Mouse (Mus musculus): ENCODE measurements around the gene Olfr1014. TPM values are rescaled to one million over a fixed set of nuclear protein-coding genes. Genes with fewer than 3 reads are reported as not detected.

The Olfr1014 gene
- not detected for polyA plus RNA-seq (2015; fragmentation: Illumina TruSeq; extraction: RNeasy Lipid Tissue Mini Kit (QIAGEN cat#74804); ENCODE audit: low read depth, low replicate concordance)

DNA sequence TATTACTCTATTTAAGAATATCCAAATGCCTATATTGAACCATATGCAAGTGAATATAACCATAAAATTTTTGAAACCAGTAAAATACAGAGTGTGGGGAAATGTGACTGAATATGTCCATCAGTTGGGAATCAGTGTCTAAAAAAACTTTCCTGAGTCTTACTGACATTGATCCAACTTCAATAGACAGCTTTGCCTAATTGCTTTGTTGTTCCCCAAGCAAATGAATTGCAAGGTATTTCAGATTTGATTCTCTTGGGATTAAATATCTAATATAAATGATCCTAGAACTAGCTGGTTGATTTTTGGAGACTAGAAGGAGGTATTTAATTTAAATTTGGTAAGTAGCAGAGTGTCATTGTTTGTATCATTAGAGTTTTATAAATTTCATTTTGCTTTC, at the start of gene Olfr1014:
Olfr1014 (plus strand) TSS at position 301 of the 400 bp plus-strand sequence.

DNA sequence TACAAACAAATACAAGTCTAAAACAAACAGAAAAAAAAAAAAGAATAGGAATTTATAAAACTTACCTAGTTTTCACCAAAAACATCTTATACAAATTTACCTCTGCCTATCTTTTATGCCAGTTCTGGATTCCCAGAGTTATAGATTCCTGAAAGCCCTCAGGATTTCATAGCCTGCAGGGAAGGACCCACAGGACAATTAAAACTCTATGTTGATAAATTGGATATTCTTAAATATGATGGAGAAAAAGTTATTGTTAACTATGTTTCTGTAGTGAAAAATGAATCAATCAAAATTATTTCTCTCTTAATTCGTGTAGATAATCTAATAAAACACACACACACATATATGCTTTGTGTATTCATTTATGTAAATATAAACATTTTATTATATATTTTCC, 9.8 kb upstream of the Olfr1014 start, which contains the start of gene Olfr1012:
Olfr1012 (minus strand) TSS at position 101 of the 400 bp plus-strand sequence.

DNA sequence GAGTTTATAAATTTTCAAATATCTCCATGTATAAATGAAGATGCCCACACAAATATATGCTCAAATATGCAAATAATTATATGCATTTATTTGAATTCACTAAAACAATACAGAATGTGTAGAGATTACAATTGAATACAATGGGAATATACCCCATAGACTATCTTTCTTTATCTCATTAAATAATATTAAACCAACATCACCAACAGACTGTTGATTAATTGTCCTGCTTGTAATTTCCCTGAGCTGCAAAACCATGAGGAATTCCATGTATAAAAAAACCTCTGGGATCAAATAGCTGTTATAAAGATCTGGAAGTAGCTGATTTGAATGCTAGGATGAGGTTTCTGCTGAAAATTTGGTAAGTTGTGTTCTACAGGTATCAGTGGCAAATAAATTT, 5.7 kb upstream of the Olfr1014 start, which contains the start of gene Olfr1013:
Olfr1013 (plus strand) TSS at position 301 of the 400 bp plus-strand sequence.

DNA sequence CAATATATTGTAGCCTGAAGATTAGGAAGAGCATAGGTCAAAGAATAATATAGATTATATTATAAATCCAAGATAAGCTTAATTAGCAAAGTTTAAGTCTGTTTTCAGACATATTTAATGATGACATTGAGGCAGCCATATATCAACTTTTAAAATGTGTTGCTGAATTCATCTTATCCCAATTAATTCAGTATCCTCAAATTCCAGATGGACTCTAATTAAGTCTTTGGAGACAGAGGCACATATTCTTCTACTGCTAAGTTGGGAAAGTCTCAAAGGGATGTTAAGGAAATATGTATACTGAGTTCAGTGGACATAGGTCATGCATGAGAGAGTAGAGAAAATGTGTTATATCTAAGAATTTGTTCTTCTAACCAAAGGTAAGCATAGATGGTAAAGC, 9.2 kb downstream of the Olfr1014 start, which contains the start of gene Olfr1015:
Olfr1015 (plus strand) TSS at position 301 of the 400 bp plus-strand sequence.

DNA sequence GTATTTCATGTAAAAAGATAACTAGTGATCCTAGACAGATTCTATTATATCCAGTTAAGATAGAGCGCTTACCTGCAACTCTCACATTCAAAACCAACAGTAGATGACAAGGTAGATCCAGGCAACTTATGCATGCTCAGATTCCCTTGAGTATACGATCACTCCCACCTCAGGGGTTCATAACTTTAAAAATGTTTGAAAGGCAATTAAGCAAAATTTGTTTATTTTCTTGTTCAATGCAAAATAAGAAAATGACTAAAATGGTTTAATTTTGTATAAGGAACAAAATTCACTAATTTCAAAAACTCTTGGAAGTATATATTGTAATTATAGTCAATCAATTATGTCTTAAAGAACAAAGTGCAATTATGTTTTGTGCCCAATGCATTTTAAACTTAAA, 29.9 kb downstream of the Olfr1014 start, which contains the start of gene Olfr1016:
Olfr1016 (minus strand) TSS at position 101 of the 400 bp plus-strand sequence.

DNA sequence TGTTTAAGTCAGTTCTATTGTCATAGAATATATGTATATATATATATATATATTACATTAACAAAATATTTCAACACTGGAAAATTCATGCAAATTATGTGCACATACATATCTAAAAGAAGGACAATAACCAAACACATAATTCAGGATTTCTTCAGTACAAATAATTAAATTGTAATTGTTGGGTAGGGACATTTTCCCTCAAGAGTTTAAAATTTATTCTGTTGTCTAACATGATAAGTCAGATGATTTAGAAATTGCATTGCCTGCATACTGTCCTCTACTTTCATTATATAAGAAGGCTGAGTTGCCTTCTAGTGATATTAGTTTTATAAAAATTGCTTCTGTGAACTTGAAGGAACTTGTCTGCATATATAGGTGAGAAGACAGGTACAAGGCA, 45.7 kb downstream of the Olfr1014 start, which contains the start of gene Olfr1018:
Olfr1018 (plus strand) TSS at position 301 of the 400 bp plus-strand sequence.

Other genes with a start within 250 kb of the Olfr1014 start
- gene Olfr996, start 193.5 kb upstream of the Olfr1014 start, polyA plus RNA-seq (2015; fragmentation: Illumina TruSeq; extraction: RNeasy Lipid Tissue Mini Kit (QIAGEN cat#74804); ENCODE audit: low read depth, low replicate concordance), result not detected
- gene Olfr998, start 183.8 kb upstream of the Olfr1014 start, polyA plus RNA-seq (2015; fragmentation: Illumina TruSeq; extraction: RNeasy Lipid Tissue Mini Kit (QIAGEN cat#74804); ENCODE audit: low read depth, low replicate concordance), result not detected
- gene Olfr1000, start 160.8 kb upstream of the Olfr1014 start, polyA plus RNA-seq (2015; fragmentation: Illumina TruSeq; extraction: RNeasy Lipid Tissue Mini Kit (QIAGEN cat#74804); ENCODE audit: low read depth, low replicate concordance), result not detected
- not detected for gene Olfr1002, start 122.0 kb upstream of the Olfr1014 start, polyA plus RNA-seq (2015; fragmentation: Illumina TruSeq; extraction: RNeasy Lipid Tissue Mini Kit (QIAGEN cat#74804); ENCODE audit: low read depth, low replicate concordance)
- not detected for gene Olfr154, start 108.3 kb upstream of the Olfr1014 start, polyA plus RNA-seq (2015; fragmentation: Illumina TruSeq; extraction: RNeasy Lipid Tissue Mini Kit (QIAGEN cat#74804); ENCODE audit: low read depth, low replicate concordance)
- not detected for gene Olfr1006, start 93.9 kb upstream of the Olfr1014 start, polyA plus RNA-seq (2015; fragmentation: Illumina TruSeq; extraction: RNeasy Lipid Tissue Mini Kit (QIAGEN cat#74804); ENCODE audit: low read depth, low replicate concordance)
- not detected for gene Olfr1008, start 83.3 kb upstream of the Olfr1014 start, polyA plus RNA-seq (2015; fragmentation: Illumina TruSeq; extraction: RNeasy Lipid Tissue Mini Kit (QIAGEN cat#74804); ENCODE audit: low read depth, low replicate concordance)
- gene Olfr1009, start 57.3 kb upstream of the Olfr1014 start, polyA plus RNA-seq (2015; fragmentation: Illumina TruSeq; extraction: RNeasy Lipid Tissue Mini Kit (QIAGEN cat#74804); ENCODE audit: low read depth, low replicate concordance), result not detected
- gene Olfr1012, start 9.9 kb upstream of the Olfr1014 start, polyA plus RNA-seq (2015; fragmentation: Illumina TruSeq; extraction: RNeasy Lipid Tissue Mini Kit (QIAGEN cat#74804); ENCODE audit: low read depth, low replicate concordance), result not detected
- gene Olfr1013, start 5.6 kb upstream of the Olfr1014 start, polyA plus RNA-seq (2015; fragmentation: Illumina TruSeq; extraction: RNeasy Lipid Tissue Mini Kit (QIAGEN cat#74804); ENCODE audit: low read depth, low replicate concordance), result not detected
- not detected for gene Olfr1015, start 9.3 kb downstream of the Olfr1014 start, polyA plus RNA-seq (2015; fragmentation: Illumina TruSeq; extraction: RNeasy Lipid Tissue Mini Kit (QIAGEN cat#74804); ENCODE audit: low read depth, low replicate concordance)
- not detected for gene Olfr1016, start 29.8 kb downstream of the Olfr1014 start, polyA plus RNA-seq (2015; fragmentation: Illumina TruSeq; extraction: RNeasy Lipid Tissue Mini Kit (QIAGEN cat#74804); ENCODE audit: low read depth, low replicate concordance)
- not detected for gene Olfr1018, start 45.8 kb downstream of the Olfr1014 start, polyA plus RNA-seq (2015; fragmentation: Illumina TruSeq; extraction: RNeasy Lipid Tissue Mini Kit (QIAGEN cat#74804); ENCODE audit: low read depth, low replicate concordance)
- gene Olfr1019, start 72.8 kb downstream of the Olfr1014 start, polyA plus RNA-seq (2015; fragmentation: Illumina TruSeq; extraction: RNeasy Lipid Tissue Mini Kit (QIAGEN cat#74804); ENCODE audit: low read depth, low replicate concordance), result not detected
- gene Olfr1020, start 74.3 kb downstream of the Olfr1014 start, polyA plus RNA-seq (2015; fragmentation: Illumina TruSeq; extraction: RNeasy Lipid Tissue Mini Kit (QIAGEN cat#74804); ENCODE audit: low read depth, low replicate concordance), result not detected
- not detected for gene Olfr1022, start 95.9 kb downstream of the Olfr1014 start, polyA plus RNA-seq (2015; fragmentation: Illumina TruSeq; extraction: RNeasy Lipid Tissue Mini Kit (QIAGEN cat#74804); ENCODE audit: low read depth, low replicate concordance)
- not detected for gene Olfr1023, start 112.9 kb downstream of the Olfr1014 start, polyA plus RNA-seq (2015; fragmentation: Illumina TruSeq; extraction: RNeasy Lipid Tissue Mini Kit (QIAGEN cat#74804); ENCODE audit: low read depth, low replicate concordance)
- not detected for gene Olfr1024, start 132.3 kb downstream of the Olfr1014 start, polyA plus RNA-seq (2015; fragmentation: Illumina TruSeq; extraction: RNeasy Lipid Tissue Mini Kit (QIAGEN cat#74804); ENCODE audit: low read depth, low replicate concordance)
- gene Olfr1025-ps1, start 142.5 kb downstream of the Olfr1014 start, polyA plus RNA-seq (2015; fragmentation: Illumina TruSeq; extraction: RNeasy Lipid Tissue Mini Kit (QIAGEN cat#74804); ENCODE audit: low read depth, low replicate concordance), result not detected
- gene Olfr1026, start 148.8 kb downstream of the Olfr1014 start, polyA plus RNA-seq (2015; fragmentation: Illumina TruSeq; extraction: RNeasy Lipid Tissue Mini Kit (QIAGEN cat#74804); ENCODE audit: low read depth, low replicate concordance), result not detected
- gene Olfr1028, start 177.7 kb downstream of the Olfr1014 start, polyA plus RNA-seq (2015; fragmentation: Illumina TruSeq; extraction: RNeasy Lipid Tissue Mini Kit (QIAGEN cat#74804); ENCODE audit: low read depth, low replicate concordance), result not detected
- not detected for gene Olfr1029, start 201.2 kb downstream of the Olfr1014 start, polyA plus RNA-seq (2015; fragmentation: Illumina TruSeq; extraction: RNeasy Lipid Tissue Mini Kit (QIAGEN cat#74804); ENCODE audit: low read depth, low replicate concordance)
- gene Olfr1030, start 206.6 kb downstream of the Olfr1014 start, polyA plus RNA-seq (2015; fragmentation: Illumina TruSeq; extraction: RNeasy Lipid Tissue Mini Kit (QIAGEN cat#74804); ENCODE audit: low read depth, low replicate concordance), result not detected
- not detected for gene Olfr1031, start 217.6 kb downstream of the Olfr1014 start, polyA plus RNA-seq (2015; fragmentation: Illumina TruSeq; extraction: RNeasy Lipid Tissue Mini Kit (QIAGEN cat#74804); ENCODE audit: low read depth, low replicate concordance)
- not detected for gene Olfr1032, start 232.8 kb downstream of the Olfr1014 start, polyA plus RNA-seq (2015; fragmentation: Illumina TruSeq; extraction: RNeasy Lipid Tissue Mini Kit (QIAGEN cat#74804); ENCODE audit: low read depth, low replicate concordance)
- gene Olfr1033, start 247.9 kb downstream of the Olfr1014 start, polyA plus RNA-seq (2015; fragmentation: Illumina TruSeq; extraction: RNeasy Lipid Tissue Mini Kit (QIAGEN cat#74804); ENCODE audit: low read depth, low replicate concordance), result 0.13 TPM

Measured in brain, adult 10 weeks (tissue).